Mouse (Mus musculus) adrenal gland (tissue): ENCODE measurements around the gene Parp3.

Experiments used
- intact Hi-C: fragments of 180-260 bp; cut with DNase I; formaldehyde crosslinking; loops from one replicate; pipeline ENCODE4 v1.15.1; 2025

Parp3 gene

GRCm38 (mm10) chr9:106476002-106476923 is 486 bp downstream of the Parp3 start:
- intact Hi-C loops, result loop anchor here (5.0 kb wide), 1 partner anchor 169 kb away; no protein-coding TSS in a partner anchor

DNA sequence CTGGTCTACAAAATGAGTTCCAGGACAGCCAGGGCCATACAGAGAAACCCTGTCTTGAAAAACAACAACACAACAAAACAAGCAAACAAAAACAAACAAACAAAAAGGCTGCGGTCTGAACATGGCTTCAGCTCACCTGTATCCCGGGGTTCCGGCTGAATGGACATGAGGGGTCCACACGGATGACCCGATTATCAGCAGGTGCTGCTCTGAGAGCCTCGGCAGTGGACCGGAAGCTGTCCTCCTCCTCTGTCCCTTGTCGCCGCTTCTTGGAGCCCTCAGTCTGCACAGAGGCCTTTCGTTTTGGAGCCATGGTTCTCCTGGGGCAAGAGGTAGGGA is 1.1 kb downstream of the Parp3 start, which contains the start of gene Rrp9:
TSS of gene Rrp9 (plus strand) at position 301 of the 339 bp plus-strand sequence.
- intact Hi-C loops, result loop anchor here (5.0 kb wide), 1 partner anchor 168 kb away; no protein-coding TSS in a partner anchor

DNA sequence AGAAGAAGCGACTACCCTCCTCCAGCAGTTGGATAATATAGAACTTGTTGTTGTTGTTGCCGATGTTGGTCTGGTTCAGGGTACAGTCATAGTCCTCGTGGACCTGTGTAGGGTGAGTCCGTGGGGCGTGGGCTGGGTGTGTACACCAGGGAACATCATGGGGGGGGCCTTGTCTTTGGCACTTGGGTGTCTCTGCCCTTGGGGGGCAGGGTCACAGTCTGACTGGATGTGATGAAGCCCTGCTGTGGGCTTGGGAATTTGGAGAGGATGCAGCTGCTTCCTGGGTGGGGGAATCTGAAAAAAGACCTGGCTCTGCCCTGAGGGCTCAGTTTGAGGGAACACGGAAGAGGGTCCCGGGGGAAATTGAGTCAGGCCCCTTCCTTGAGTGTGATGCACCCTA is 1.7 kb downstream of the Parp3 start:
- intact Hi-C loops, result loop anchor here (5.0 kb wide), 1 partner anchor 168 kb away; no protein-coding TSS in a partner anchor

GRCm38 (mm10) chr9:106474456-106474855 is 2.3 kb downstream of the Parp3 start:
- intact Hi-C loops, result loop anchor here (5.0 kb wide), 1 partner anchor 42 kb away; no protein-coding TSS in a partner anchor

- intact Hi-C loops, result loop anchor here (5.0 kb wide), 1 partner anchor 41 kb away; no protein-coding TSS in a partner anchor
These were observed 3.0 kb downstream of the Parp3 start for GRCm38 (mm10) chr9:106473753-106474105.

- intact Hi-C loops, result loop anchor here (5.0 kb wide), 1 partner anchor 41 kb away; no protein-coding TSS in a partner anchor
These were observed 3.5 kb downstream of the Parp3 start for GRCm38 (mm10) chr9:106473081-106473752.

DNA sequence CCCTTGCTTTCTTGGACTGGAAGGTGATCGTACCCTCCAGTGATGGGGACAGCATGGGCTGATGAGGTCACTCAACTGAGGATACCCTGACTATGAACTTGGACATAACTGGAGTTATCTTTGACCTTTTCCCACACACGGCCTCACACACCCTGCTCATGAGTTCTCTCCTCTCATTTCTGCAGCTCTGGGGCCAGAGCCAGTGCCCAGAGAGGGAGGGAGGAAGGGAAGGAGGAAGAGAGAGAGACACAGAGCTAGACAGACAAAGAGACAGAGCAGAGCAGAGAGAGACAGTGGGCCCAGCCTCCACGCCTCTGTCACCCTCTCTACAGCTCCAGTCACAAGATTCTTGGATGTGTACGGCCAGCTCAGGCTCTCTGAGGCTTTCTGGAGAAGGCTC is 4.4 kb downstream of the Parp3 start:
- intact Hi-C loops, result loop anchor here (5.0 kb wide), 1 partner anchor 40 kb away; no protein-coding TSS in a partner anchor

- intact Hi-C loops, result loop anchor here (5.0 kb wide), 1 partner anchor 40 kb away; no protein-coding TSS in a partner anchor
These were observed 4.9 kb downstream of the Parp3 start for GRCm38 (mm10) chr9:106471892-106472291.

GRCm38 (mm10) chr9:106470991-106471750 is 5.6 kb downstream of the Parp3 start:
- intact Hi-C loops, result loop anchor here (5.0 kb wide), 1 partner anchor 39 kb away; no protein-coding TSS in a partner anchor

- intact Hi-C loops, result loop anchor here (5.0 kb wide), 1 partner anchor 37 kb away; no protein-coding TSS in a partner anchor
These were observed 7.0 kb downstream of the Parp3 start for GRCm38 (mm10) chr9:106469776-106470175.

DNA sequence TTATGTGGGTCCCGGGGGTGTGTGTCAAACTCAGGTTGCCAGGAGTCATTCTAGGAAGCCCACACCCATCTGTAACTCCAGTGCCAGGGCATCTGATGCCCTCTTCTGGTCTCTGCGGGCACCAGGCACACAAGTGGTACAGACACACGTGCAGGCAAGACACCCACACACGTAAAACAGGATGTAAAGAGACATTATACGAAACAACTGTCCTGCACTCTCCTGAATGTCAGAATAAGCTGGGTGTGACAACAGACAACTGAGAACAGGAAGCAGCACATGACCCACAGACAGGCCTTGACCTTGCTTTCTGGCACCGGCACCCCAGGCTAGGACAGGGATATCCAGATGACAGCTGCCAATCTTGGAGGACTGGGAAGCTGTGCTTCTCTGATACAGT is 7.4 kb downstream of the Parp3 start:
- intact Hi-C loops, result no loop called here

DNA sequence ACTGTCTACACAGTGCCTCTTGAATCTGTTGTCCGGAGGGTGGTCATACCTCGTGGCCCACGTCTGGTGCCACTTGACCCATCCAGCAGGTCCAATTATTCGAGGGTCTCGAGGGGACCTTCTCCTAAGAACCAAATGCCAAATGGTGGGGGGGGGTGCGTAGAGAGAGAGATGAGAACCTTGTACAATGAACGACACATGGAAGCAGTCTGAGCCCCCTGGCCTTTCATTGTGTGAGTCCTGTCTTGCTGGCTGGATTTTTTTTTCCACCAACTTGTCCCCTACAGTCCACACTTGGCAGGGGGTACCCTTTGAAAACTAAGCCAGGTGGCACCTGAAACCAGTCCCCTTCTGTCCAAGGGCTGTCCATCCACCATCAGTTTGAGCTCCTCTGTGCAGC is 9.0 kb downstream of the Parp3 start:
- intact Hi-C loops, result no loop called here

- intact Hi-C loops, result no loop called here
These were observed 10.0 kb downstream of the Parp3 start for GRCm38 (mm10) chr9:106466721-106467120.

DNA sequence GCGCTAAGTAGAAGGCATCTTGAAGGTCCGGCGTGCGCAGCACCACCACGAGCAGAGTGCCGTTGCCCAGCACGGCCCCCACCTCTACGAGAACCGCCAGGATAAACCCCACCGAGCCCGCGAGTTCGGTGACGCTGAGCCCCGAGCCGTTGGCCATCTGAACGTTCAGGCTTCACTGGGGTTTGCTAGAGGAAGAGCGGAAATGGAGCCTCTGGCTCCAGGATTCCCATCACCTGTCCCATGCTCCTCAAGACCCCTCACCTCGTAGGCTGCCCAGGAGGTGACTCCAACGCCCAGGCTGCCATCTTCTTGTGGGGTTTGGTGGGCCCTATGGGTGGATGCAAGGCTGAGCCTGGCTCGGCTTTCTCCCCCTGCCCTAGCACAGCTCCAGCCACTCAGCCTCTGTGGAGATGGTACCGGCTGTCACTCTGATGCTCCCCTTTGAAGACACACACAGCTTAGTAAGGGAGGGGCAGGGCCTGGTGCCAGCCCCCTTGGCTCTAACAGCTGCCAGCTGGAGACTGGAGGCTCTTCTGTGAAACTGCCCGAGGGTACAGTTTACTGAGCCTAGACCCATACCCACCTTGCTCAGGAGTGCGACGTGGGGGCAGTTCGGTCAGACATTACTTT is 11.1 kb downstream of the Parp3 start, which contains the start of gene Gpr62:
TSS of gene Gpr62 (minus strand) at position 368 of the 630 bp plus-strand sequence.
- intact Hi-C loops, result no loop called here

- intact Hi-C loops, result no loop called here
These were observed 11.8 kb downstream of the Parp3 start for GRCm38 (mm10) chr9:106464751-106465541.

- intact Hi-C loops, result no loop called here
These were observed 13.4 kb downstream of the Parp3 start for GRCm38 (mm10) chr9:106463122-106464063.

DNA sequence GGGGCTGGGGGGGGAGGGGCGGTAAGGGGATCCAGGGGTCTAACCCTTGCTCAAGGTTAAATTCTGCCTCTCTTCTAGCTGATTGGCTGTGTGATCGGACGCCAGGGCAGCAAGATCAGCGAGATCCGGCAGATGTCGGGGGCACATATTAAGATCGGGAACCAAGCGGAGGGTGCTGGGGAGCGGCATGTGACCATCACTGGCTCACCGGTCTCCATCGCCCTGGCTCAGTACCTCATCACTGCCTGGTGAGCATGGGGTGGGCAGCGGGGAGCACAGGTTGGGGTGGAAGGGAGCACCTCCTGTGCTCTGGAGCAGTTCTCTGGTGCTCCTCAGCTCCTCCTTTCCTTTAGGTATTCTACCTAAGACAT is 14.3 kb downstream of the Parp3 start:
- intact Hi-C loops, result no loop called here

GRCm38 (mm10) chr9:106461641-106462429 is 14.9 kb downstream of the Parp3 start:
- intact Hi-C loops, result no loop called here
